Mouse (Mus musculus) liver, postnatal 0 days (tissue): ENCODE measurements around the gene Nek6.

ENCODE experiments used
- CTCF ChIP-seq: sonication (generic); IDR thresholded peaks from 2 replicates; pipeline ENCODE4 v1.5.1; 2016; ENCODE audit warnings: antibody characterized with exemption, low read depth
- EP300 ChIP-seq: IDR thresholded peaks from 2 replicates; pipeline ENCODE4 v1.6.1; 2016; ENCODE audit warnings: antibody characterized with exemption, low read depth, mild to moderate bottlenecking

GRCm38 (mm10) chr2:38511487-38512307 lies at the start of gene Nek6:
- TF ChIP-seq CTCF (no peak), EP300 (no peak)
